Mouse (Mus musculus): ENCODE data around the gene Spg11.

- no peak for TF ChIP-seq POLR2A (IDR thresholded peaks at IDR 0.05; ENCODE audit: control insufficient read depth, low read depth, low read length)
- TF ChIP-seq CTCF (IDR thresholded peaks at IDR 0.05; ENCODE audit: control insufficient read depth, insufficient read depth, insufficient replicate concordance, low read depth, low read length): no peak
Observed at GRCm38 (mm10) chr2:122157561-122157960, 39.4 kb upstream of the Spg11 start.
